In the genomic region with DNA sequence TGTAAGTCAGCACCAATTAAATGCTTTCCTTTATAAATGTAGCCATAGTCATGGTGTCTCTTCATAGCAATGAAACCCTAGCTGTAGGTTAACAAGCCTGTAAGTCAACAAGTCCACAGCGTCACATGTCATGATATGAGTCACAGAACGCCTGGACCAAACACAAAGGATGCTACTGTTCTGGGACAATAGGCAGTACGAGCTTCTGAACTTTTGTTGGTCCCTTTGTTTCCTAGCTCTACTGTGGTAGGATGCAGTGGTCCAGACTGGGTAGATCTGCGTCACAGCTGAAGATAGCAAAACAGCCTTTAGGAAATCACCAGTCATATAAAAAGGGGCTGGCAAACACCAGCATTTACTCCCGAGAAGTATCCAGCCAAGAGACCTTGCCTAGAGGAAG, we compare ENCODE assay signal across 20 mouse cellular contexts.
DNase-seq lines count a peak whose midpoint lies in the region; ATAC-seq lines count a peak whose summit lies in the region.
"Had no signal": no experiment of that assay in that cellular context is flagged by ENCODE, and none has a peak within 500 bp of the region (broad histone marks: within the 10 kb centered on the region; RNA-seq: fewer than 3 reads in every experiment).

No protein-coding gene starts in this region.

- peak; percentile 69 for ATAC-seq in frontal cortex, adult (ENCODE audit: low TSS enrichment)
- ATAC-seq: forebrain, embryonic 15.5 days; hindbrain, embryonic 16.5 days had no signal

- no peak for DNase-seq in frontal cortex, postnatal 10 days (ENCODE audit: low spot score in 2 of 2)
- DNase-seq in layer of hippocampus, adult 9-11 months: peak; percentile 74
- no peak for DNase-seq in layer of hippocampus, postnatal 10 days (ENCODE audit: low spot score in 2 of 2)
- DNase-seq in brain, adult 2 months (ENCODE audit: low read depth, low spot score): peak; percentile 91
- no peak for DNase-seq in gastrocnemius, postnatal 25 days
- DNase-seq in Muller cell, postnatal 12 days (ENCODE audit: inconsistent ontology term): no peak
- DNase-seq: adrenal gland, postnatal 10 days; adrenal gland, postnatal 36 days; cerebellum, adult 11 months; cerebellum, adult 9-11 months; cerebellum, postnatal 25 days; embryo, embryonic 11 days; gastrocnemius, adult 2 months; gastrocnemius, postnatal 14 days; heart, adult 18-20 months; heart, postnatal 10 days; heart, postnatal 36 days had no signal

Comparison
In these comparisons a context has a peak if more than half of its experiments do, and no peak if none do; other contexts are left out.
1. DNase-seq: peak in layer of hippocampus, adult 9-11 months (single experiment) and brain, adult 2 months (single experiment); none in frontal cortex, postnatal 10 days (0 of 2), layer of hippocampus, postnatal 10 days (0 of 2), gastrocnemius, postnatal 25 days (single experiment) and Muller cell, postnatal 12 days (single experiment).